Mouse (Mus musculus) telencephalon, adult 2 months (tissue): ENCODE results near the gene Psmd9.

ENCODE experiments used
- DNase-seq: peaks from one replicate; pipeline ENCODE4 v3.0.0-alpha.2; 2011; ENCODE audit warnings: low read depth, low spot score

Psmd9 gene

GRCm38 (mm10) chr5:123236426-123236825 is 67.2 kb downstream of the Psmd9 start:
- no peak for DNase-seq

- DNase-seq: no peak
These were observed 70.3 kb downstream of the Psmd9 start for GRCm38 (mm10) chr5:123239501-123239900.

- no peak for DNase-seq
These were observed 76.3 kb downstream of the Psmd9 start for GRCm38 (mm10) chr5:123245518-123245917.

- no peak for DNase-seq
These were observed 82.2 kb downstream of the Psmd9 start for GRCm38 (mm10) chr5:123251390-123251789.

- DNase-seq: peak; percentile 77
These were observed 82.6 kb downstream of the Psmd9 start, which contains the start of gene Wdr66 for GRCm38 (mm10) chr5:123251834-123252233. Wdr66 (plus strand) TSS chr5:123252102.

- peak; percentile 74 for DNase-seq
These were observed 87.9 kb downstream of the Psmd9 start for GRCm38 (mm10) chr5:123256841-123257755.

- no peak for DNase-seq
These were observed 89.8 kb downstream of the Psmd9 start for GRCm38 (mm10) chr5:123258990-123259389.

- DNase-seq: peak; percentile 48
These were observed 91.5 kb downstream of the Psmd9 start for GRCm38 (mm10) chr5:123260698-123261097.

- DNase-seq: no peak
These were observed 97.7 kb downstream of the Psmd9 start for GRCm38 (mm10) chr5:123266909-123267308.

- DNase-seq: no peak
These were observed 99.6 kb downstream of the Psmd9 start for GRCm38 (mm10) chr5:123268477-123269474.

GRCm38 (mm10) chr5:123270917-123271316 is 101.7 kb downstream of the Psmd9 start:
- DNase-seq: no peak

GRCm38 (mm10) chr5:123272927-123273326 is 103.7 kb downstream of the Psmd9 start:
- no peak for DNase-seq

- no peak for DNase-seq
These were observed 107.6 kb downstream of the Psmd9 start for GRCm38 (mm10) chr5:123276636-123277341.

- no peak for DNase-seq
These were observed 108.1 kb downstream of the Psmd9 start for GRCm38 (mm10) chr5:123277342-123277701.

GRCm38 (mm10) chr5:123277704-123278103 is 108.5 kb downstream of the Psmd9 start:
- DNase-seq: no peak

- DNase-seq: no peak
These were observed 110.0 kb downstream of the Psmd9 start for GRCm38 (mm10) chr5:123279248-123279647.

GRCm38 (mm10) chr5:123281336-123282136 is 112.3 kb downstream of the Psmd9 start:
- DNase-seq: no peak

GRCm38 (mm10) chr5:123285174-123285573 is 116.0 kb downstream of the Psmd9 start:
- no peak for DNase-seq

- no peak for DNase-seq
These were observed 118.9 kb downstream of the Psmd9 start for GRCm38 (mm10) chr5:123288079-123288478.

GRCm38 (mm10) chr5:123294653-123295052 is 125.4 kb downstream of the Psmd9 start:
- no peak for DNase-seq
